Mouse (Mus musculus) erythroblast, adult 5-6 weeks (primary cell): ENCODE measurements around the gene Qrich2. TPM values are rescaled to one million over a fixed set of nuclear protein-coding genes. Genes with fewer than 3 reads are reported as not detected.
A peak's percentile ranks its signal among the peaks of the same experiment; 100 is the strongest.

ENCODE experiments used
- ATAC-seq: replicated peaks from 2 replicates; pipeline ENCODE4 v1.8.0; 2016; ENCODE audit warnings: moderate number of reproducible peaks, mild to moderate bottlenecking, moderate TSS enrichment, inconsistent platforms; ENCODE audit not compliant: poor library complexity, low FRiP score, severe bottlenecking
- total RNA-seq, 2 experiments: library from RNA; stranded (forward) in 1 of 2; stranded (reverse) in 1 of 2; fragments of 150-400 nt in 1 of 2; fragments of 200-764, 138-1000 nt in 1 of 2; gene quantifications; 2 replicates each; pipeline versions ENCODE4 v1.2.3 to v1.2.4; 2015 to 2017; ENCODE audit warnings: low replicate concordance in 2 of 2

Gene Qrich2
- total RNA-seq, 2 experiments from 2014 or later: 0.17 TPM; not detected in 1

GRCm38 (mm10) chr11:116453889-116454288 is 12.2 kb downstream of the Qrich2 start:
- no peak for ATAC-seq

DNA sequence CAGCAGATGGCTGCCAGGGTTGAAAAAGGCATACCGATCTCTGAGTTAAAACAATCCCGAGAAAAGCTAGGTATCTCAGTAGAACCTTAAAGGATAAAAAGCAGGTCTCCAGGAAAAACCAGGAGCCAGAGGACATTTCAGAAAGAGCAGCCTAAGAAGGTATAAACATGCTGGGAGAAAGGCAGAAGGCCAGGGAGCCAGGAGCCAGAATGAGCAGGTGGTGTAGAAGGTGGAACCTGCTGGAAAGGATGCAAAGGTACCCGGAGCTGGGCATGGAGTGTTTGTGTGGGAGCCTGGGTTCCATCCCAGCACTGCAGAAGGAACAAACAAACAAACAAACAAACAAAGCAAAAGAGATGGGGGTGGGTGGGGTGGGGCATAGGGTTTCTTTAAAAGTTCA is 16.7 kb downstream of the Qrich2 start:
- ATAC-seq: no peak

DNA sequence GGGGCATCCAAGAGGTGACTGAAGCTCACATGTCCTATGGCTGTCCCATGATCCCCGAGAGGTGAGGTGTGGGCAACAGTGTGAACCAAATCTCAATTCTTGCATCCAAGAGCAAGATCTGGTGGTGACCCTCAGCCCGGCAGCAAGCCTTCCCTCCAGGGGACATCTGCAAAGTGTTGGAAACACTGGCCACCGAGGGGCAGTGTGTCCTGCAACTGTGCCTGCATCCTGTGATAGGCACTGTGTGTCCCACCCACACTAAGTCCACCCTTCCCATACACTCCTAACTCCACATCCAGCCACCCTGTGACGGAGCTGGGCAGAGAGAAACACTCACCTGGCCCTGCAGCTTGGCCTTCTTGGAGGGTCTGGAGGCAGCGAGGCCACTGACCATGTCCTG is 18.2 kb downstream of the Qrich2 start:
- ATAC-seq: no peak

DNA sequence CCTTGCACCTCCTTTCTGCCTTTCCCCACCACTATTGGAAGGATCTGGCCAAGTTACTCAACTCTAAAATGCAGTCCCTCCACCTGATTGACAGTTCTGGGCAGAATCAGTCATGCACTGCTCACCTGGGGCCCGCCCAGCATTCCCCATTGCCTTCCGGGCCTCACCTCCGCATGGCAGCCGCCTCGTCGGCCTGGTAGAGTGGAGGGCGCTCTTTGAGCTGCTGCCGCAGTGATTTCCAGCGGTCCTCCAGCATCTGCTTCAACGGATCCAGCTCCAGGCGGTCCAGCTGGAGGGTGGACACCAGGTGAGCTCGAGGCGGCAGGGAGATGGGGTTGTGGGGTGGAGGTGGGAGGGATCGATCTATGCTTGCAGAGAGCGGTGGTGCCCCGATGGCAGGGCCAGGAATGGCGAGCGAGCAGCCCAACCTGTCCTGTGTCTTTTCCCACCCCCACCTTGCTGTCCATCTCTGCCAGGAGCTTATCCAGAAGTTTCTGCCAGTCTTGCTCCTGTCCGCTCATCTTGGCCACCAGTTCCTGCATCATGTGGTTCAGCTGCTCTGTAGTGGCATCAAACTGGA is 19.6 kb downstream of the Qrich2 start:
- ATAC-seq: peak; percentile 23; the same call in 1 of the 2 replicates

DNA sequence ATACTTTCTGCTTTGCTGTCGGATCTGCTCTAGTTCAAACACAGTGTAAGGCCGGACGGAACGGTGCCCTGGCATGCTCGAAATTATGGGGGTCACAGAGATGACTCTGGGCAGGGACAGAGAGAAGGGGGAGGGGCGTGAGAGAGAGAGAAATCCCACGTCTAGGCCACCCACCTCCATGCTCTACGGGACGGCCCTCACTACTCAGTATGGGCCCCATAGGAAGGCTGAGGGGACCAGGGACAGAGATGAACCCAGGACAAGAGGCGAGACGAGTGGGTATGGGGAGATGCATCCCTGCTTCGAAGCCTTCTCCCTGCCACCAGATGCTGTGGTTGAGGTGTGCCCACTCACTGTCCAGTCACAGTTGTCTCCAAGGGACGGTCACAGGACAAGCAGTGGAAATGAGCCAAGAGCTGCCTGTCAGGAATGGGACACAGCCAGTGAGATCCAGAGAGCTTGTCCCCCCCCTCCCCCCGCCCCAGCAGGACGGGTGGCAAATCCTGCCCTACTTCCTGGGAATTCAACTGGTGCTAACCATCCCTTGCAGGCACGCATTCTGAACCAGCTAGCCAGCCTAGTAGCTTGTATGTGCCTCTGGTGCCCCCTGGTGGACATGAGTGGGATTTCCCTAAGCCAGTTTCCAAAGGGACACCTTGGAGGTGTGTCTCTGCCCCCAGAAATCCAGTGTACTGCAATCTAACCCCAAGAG is 20.3 kb downstream of the Qrich2 start:
- peak; percentile 80 for ATAC-seq

- ATAC-seq: no peak
These were observed 22.1 kb downstream of the Qrich2 start for GRCm38 (mm10) chr11:116443935-116444334.

GRCm38 (mm10) chr11:116443311-116443710 is 22.7 kb downstream of the Qrich2 start:
- no peak for ATAC-seq

DNA sequence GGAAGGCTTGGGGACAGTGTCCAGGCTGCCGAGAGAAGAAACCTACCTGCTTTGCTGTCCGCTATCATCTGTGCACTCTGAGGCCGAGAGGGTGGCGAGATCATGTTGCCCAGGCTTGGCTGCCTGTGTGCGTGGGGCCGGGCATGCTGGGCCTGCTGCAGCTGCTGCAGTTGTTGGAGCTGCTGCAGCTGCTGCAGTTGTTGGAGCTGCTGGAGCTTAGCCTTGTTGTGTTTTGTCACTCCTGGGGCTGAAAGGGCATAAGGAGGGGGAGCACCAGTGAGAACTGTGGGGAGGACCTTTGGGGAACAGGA is 23.2 kb downstream of the Qrich2 start:
- no peak for ATAC-seq

DNA sequence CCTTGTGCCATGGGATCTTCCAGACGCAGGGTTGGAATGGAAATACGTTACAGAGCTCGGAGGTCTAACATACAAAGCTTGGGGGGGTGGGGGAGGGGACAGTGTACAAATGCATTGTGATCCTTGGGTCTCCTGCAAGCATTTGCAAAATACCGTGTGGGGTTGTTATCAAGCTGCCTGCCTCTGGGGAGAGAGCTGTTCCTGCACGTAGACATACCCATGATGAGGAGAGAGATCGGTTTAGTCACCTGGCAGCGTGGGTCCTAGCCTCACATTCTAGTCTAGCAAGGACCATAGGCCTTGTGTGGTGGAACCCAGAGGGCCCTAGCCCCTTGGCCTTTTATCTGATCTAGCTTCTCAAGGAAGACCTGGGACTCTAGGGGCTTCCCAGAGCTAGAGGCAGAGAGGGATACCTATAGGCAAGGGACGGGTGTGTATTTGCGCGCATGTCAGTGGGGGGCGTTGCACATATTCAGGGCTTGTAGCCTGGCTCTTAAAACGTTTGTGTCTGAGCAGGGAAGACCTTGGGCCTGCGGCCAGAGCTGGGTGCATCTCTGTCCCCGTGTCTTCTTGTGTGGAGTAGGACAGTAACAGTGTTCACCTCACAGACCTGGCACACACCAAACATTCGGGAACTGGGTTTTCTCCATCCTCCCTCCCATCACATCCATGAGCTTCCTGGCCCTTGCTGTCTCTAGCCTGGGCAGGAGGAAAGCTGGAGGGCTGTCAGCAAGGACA is 23.7 kb downstream of the Qrich2 start:
- ATAC-seq: no peak

- no peak for ATAC-seq
These were observed 25.5 kb downstream of the Qrich2 start for GRCm38 (mm10) chr11:116440408-116441068.

- ATAC-seq: no peak
These were observed 26.5 kb downstream of the Qrich2 start for GRCm38 (mm10) chr11:116439269-116440240.

DNA sequence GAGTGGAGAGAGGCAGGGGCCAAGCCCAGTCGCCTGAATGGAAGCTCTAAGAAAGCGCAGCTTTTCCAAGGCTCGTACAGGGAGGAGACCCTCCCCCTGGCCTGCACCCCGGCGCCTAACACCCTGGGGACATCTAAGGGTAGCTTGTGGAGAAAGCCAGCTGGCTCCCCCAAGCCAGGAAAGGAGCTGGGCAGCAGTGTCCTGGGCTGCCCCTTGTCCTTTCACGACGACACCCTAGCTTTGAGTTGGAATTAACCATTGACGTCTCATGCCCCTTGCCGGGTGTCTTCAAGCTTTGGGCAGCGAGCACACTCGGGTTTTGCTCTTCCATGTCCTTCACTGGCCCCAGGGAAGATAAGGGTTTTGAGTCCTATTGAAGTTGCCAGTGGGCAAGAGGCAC is 28.5 kb downstream of the Qrich2 start:
- no peak for ATAC-seq

DNA sequence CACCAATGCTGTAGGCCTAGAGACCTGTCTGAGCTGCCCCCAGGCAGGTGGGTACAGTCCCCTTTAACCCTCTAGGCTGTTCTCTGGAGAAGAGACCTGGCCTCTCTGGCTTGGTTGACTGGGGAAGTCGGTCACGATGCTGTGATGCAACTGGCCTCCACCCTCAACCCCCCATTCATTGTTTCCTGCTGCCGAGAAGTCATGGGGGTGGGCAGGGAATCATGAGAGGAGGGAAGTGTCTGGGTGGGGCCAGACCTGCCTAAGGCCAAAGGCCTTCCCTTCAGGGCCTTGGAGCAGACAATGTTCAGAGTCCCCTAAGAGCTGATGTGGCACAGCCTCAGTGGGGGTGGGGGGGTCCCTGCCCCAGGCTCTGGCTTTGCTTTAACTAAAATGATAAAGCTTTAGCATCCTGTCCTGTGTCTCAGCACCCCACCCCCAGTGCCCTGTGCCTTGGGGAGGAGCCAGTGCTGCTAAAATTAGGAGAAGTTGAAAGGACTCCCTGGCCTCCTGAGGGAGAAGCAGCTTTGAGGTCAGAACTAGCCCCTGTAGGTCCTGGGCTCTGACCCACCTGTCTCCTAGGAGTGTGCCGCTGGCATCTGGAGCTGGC is 29.2 kb downstream of the Qrich2 start:
- no peak for ATAC-seq

GRCm38 (mm10) chr11:116435992-116436724 is 29.9 kb downstream of the Qrich2 start:
- ATAC-seq: no peak

GRCm38 (mm10) chr11:116434967-116435752 is 30.9 kb downstream of the Qrich2 start:
- ATAC-seq: no peak

- peak; percentile 36 for ATAC-seq
These were observed 31.6 kb downstream of the Qrich2 start for GRCm38 (mm10) chr11:116434287-116434966.
